Mouse (Mus musculus): ENCODE data around the gene Dtl.

DNA sequence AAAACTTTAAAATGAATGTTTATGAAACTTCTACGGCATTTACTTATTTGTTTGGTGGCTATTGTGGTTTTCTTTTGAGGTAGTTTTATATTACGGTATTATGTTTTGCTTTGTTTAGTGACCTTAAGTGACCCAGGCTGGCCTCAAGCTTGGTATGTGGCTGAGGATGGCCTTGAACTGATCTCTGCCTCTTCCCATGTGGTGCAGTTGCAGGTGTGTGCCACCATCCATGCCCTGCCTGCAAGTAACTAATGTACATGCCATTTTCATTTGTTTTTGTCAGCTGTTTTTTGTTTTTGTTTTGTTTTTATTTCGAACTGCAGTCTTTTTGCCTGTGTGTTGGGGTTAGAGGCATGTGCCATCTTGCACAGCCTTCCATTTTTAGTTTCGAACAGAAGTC, 6.3 kb upstream of the Dtl start:
- TF ChIP-seq POLR2A (IDR thresholded peaks at IDR 0.05; ENCODE audit: extremely low read depth, insufficient read depth, low read length) (no peak), CTCF (IDR thresholded peaks at IDR 0.05; ENCODE audit: extremely low read depth, insufficient read depth, low read length) (no peak)

All from cortical plate, adult 2 months (tissue).